Comparison of ENCODE assay signal across 17 mouse cellular contexts in the genomic region with DNA sequence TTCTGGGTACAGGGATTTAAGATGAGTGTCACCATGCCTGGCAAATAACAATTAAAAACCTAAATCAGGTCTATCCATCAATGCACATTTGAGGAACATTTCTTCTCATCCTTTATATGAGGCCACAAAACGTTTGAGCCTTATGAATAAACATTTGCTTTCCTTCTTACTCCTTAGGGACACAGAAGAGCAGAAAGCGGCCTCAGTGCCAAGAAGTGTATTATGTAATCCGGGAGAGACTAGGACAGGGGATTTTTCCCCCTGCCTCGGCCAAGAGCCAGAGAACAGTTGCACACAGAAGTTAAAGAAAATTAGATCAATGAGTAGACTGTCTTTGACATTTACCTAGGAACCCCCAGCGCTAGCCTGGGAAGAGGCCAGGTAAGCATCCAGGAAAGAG. TPM values are rescaled to one million over a fixed set of nuclear protein-coding genes. Genes with fewer than 3 reads are reported as not detected.
DNase-seq lines count a peak whose midpoint lies in the region; TF ChIP-seq lines count a peak whose summit lies in the region.
"Had no signal": no experiment of that assay in that cellular context is flagged by ENCODE, and none has a peak within 500 bp of the region (broad histone marks: within the 10 kb centered on the region; RNA-seq: fewer than 3 reads in every experiment).

No protein-coding gene starts in this region.

- H3K4me3 ChIP-seq in left cerebral cortex, adult 2 months = no peak overlapping the region
- H3K4me3 ChIP-seq: embryonic facial prominence, embryonic 15.5 days; erythroblast, embryonic 14.5 days; forebrain, embryonic 10.5 days; gastrocnemius, adult 2 months; heart, embryonic 13.5 days; hindbrain, embryonic 12.5 days had no signal

- DNase-seq in heart, adult 11 months = peak; percentile 93
- no peak for DNase-seq in heart, postnatal 14 days
- no peak for DNase-seq in left cerebral cortex, adult 2 months (ENCODE audit: extremely low spot score in 1 of 2, low spot score in 2 of 2)
- DNase-seq in left cerebral cortex, postnatal 14 days (ENCODE audit: low spot score in 2 of 2) = no peak
- DNase-seq in brain, adult 2 months (ENCODE audit: low read depth, low spot score) = peak; percentile 29
- no peak for DNase-seq in kidney, adult 8-10 months
- DNase-seq: adrenal gland, postnatal 10 days; cerebellum, adult 18-20 months; embryo, embryonic 11 days; gastrocnemius, adult 2 months; gastrocnemius, postnatal 25 days; heart, postnatal 4 days had no signal

- no peak for TF ChIP-seq CTCF in left cerebral cortex, adult 2 months (IDR thresholded peaks at IDR 0.05)

- intact Hi-C loops in heart, postnatal 14 days (cut with DNase I) = no loop called here
- intact Hi-C loops in left cerebral cortex, adult 2 months (cut with DNase I) = no loop called here
- intact Hi-C loops in left cerebral cortex, postnatal 14 days (cut with DNase I) = no loop called here

- H3K27ac ChIP-seq in left cerebral cortex, adult 2 months = peak overlapping the region; percentile 47; the same call in 1 of the 2 replicates
- H3K27ac ChIP-seq: embryonic facial prominence, embryonic 15.5 days; forebrain, embryonic 10.5 days; gastrocnemius, adult 2 months; heart, embryonic 13.5 days; hindbrain, embryonic 12.5 days had no signal

RNA-seq across cellular contexts. Expression of gene Ncapd2, which starts 9.4 kb away (rescaled TPM):
- 10 to 100 TPM; 28.1 to 33.4 TPM for total RNA-seq in heart, postnatal 14 days (2021)
- 10 to 100 TPM; 22.6 to 23.4 TPM for total RNA-seq in left cerebral cortex, adult 2 months (2021)
- 10 to 100 TPM; 23.5 to 29.6 TPM for total RNA-seq in left cerebral cortex, postnatal 14 days (2021)

RNA-seq across cellular contexts. Expression of gene Mrpl51, which starts 9.5 kb away (rescaled TPM):
- total RNA-seq in heart, postnatal 14 days (2021) = 100 to 1,000 TPM; 279 to 289 TPM
- total RNA-seq in left cerebral cortex, adult 2 months (2021) = 10 to 100 TPM; 69.1 to 74.5 TPM
- 10 to 100 TPM; 62.6 to 72.8 TPM for total RNA-seq in left cerebral cortex, postnatal 14 days (2021)

RNA-seq across cellular contexts. Expression of gene Gapdh, which starts 15.9 kb away (rescaled TPM):
- total RNA-seq in heart, postnatal 14 days (2021) = 1,000 to 10,000 TPM; 3,924 to 4,148 TPM
- 1,000 to 10,000 TPM; 2,312 to 2,314 TPM for total RNA-seq in left cerebral cortex, adult 2 months (2021)
- 1,000 to 10,000 TPM; 2,273 to 2,303 TPM for total RNA-seq in left cerebral cortex, postnatal 14 days (2021)

RNA-seq across cellular contexts. Expression of gene Vamp1, which starts 33.2 kb away (rescaled TPM):
- 1 to 10 TPM; 9.3 to 9.8 TPM for total RNA-seq in heart, postnatal 14 days (2021)
- 100 to 1,000 TPM; 125 to 128 TPM for total RNA-seq in left cerebral cortex, adult 2 months (2021)
- total RNA-seq in left cerebral cortex, postnatal 14 days (2021) = 10 to 100 TPM; 46.0 to 46.6 TPM

RNA-seq across cellular contexts. Expression of gene Iffo1, which starts 37.1 kb away (rescaled TPM):
- 10 to 100 TPM in 1 of 2 experiments, 1 to 10 TPM in 1; 10.0 to 16.1 TPM for total RNA-seq in heart, postnatal 14 days (2021)
- 10 to 100 TPM; 64.6 to 67.1 TPM for total RNA-seq in left cerebral cortex, adult 2 months (2021)
- 10 to 100 TPM; 51.9 to 57.4 TPM for total RNA-seq in left cerebral cortex, postnatal 14 days (2021)

Comparison
In these comparisons a context has a peak if more than half of its experiments do, and no peak if none do; other contexts are left out.
1. DNase-seq: peak in heart, adult 11 months (single experiment) and brain, adult 2 months (single experiment); none in heart, postnatal 14 days (0 of 2), left cerebral cortex, adult 2 months (0 of 2), left cerebral cortex, postnatal 14 days (0 of 2) and kidney, adult 8-10 months (0 of 2).